Mouse (Mus musculus) megakaryocyte-erythroid progenitor cell, adult 5 weeks (primary cell): ENCODE measurements around the gene Dnah10. TPM values are rescaled to one million over a fixed set of nuclear protein-coding genes. Genes with fewer than 3 reads are reported as not detected.

Experiments
- polyA plus RNA-seq: library from polyadenylated mRNA; stranded (reverse); fragments of >175 nt; gene quantifications from 2 replicates; pipeline ENCODE4 v1.2.3, GENCODE M21; 2012

Gene Dnah10
- 0.01 TPM in 1 of 2 replicates, not detected in the other for polyA plus RNA-seq

GRCm38 (mm10) chr5:124724997-124725396, at the start of gene Dnah10:
Dnah10 (plus strand) TSS chr5:124725085.

GRCm38 (mm10) chr5:124862013-124862866, 137.4 kb downstream of the Dnah10 start, which contains the start of the genes Ccdc92 and Zfp664:
Ccdc92 (minus strand) TSS chr5:124862424.
Zfp664 (plus strand) TSS chr5:124862691.

Other genes starting within 250 kb of the Dnah10 start
- 93.7 and 113 TPM in 2 replicates for gene Rilpl2, start 246.7 kb upstream of the Dnah10 start, polyA plus RNA-seq
- gene Snrnp35, start 242.0 kb upstream of the Dnah10 start, polyA plus RNA-seq, result 18.1 and 20.6 TPM in 2 replicates
- 3.4 TPM in 2 replicates for gene Rilpl1, start 193.7 kb upstream of the Dnah10 start, polyA plus RNA-seq
- gene Tmed2, start 184.4 kb upstream of the Dnah10 start, polyA plus RNA-seq, result 180 and 193 TPM in 2 replicates
- gene Ddx55, start 172.2 kb upstream of the Dnah10 start, polyA plus RNA-seq, result 19.5 and 23.3 TPM in 2 replicates
- gene Eif2b1, start 146.0 kb upstream of the Dnah10 start, polyA plus RNA-seq, result 7.8 and 9.1 TPM in 2 replicates
- gene Gtf2h3, start 145.9 kb upstream of the Dnah10 start, polyA plus RNA-seq, result 1.4 and 2.4 TPM in 2 replicates
- gene Atp6v0a2, start 96.5 kb upstream of the Dnah10 start, polyA plus RNA-seq, result 10.7 and 11.8 TPM in 2 replicates
- 1.7 and 1.8 TPM in 2 replicates for gene Ccdc92, start 137.3 kb downstream of the Dnah10 start, polyA plus RNA-seq
- 20.8 and 22.0 TPM in 2 replicates for gene Zfp664, start 137.6 kb downstream of the Dnah10 start, polyA plus RNA-seq